Mouse (Mus musculus): ENCODE data around the gene Tob2.

- TF ChIP-seq CTCF (IDR thresholded peaks at IDR 0.05; ENCODE audit: insufficient read depth, low read length), result no peak
- no peak for TF ChIP-seq POLR2A (IDR thresholded peaks at IDR 0.05; ENCODE audit: borderline replicate concordance, extremely low read depth, low read depth, low read length)
These were observed 32.7 kb upstream of the Tob2 start for GRCm38 (mm10) chr15:81891140-81891802.
